Mouse (Mus musculus) right cerebral cortex, adult 18-20 months (tissue): ENCODE measurements at regions not wholly inside any gene's neighbourhood (a gene's known extent, or its start where the extent isn't known, plus 50 kb on each side); places are given as distances from the start of the nearest gene placed in this dataset.

Source experiments
- DNase-seq: peaks from one replicate; pipeline ENCODE4 v3.0.0; 2022; ENCODE audit warnings: mixed read lengths

- DNase-seq = peak; percentile 42
Observed at GRCm38 (mm10) chr13:26714056-26714455, 55.9 kb downstream of the Hdgfl1 start.

GRCm38 (mm10) chr13:26699062-26699684 lies 70.8 kb downstream of the Hdgfl1 start:
- DNase-seq = no peak

GRCm38 (mm10) chr13:26659471-26659870 lies 110.5 kb downstream of the Hdgfl1 start:
- DNase-seq = no peak

GRCm38 (mm10) chr13:26657010-26657611 lies 112.9 kb downstream of the Hdgfl1 start:
- no peak for DNase-seq
